Mouse (Mus musculus) CD8-positive naive resting alpha-beta T cell, adult 2 months (primary cell): Measurements from ENCODE around the gene Lgr6.
"Not testable (repeated sequence)": the region's sequence is repeated elsewhere in the genome, so short reads cannot be mapped to it uniquely, and the experiment has no call there.

Source experiments
- DNase-seq, 2 experiments: peaks; one replicate each; pipeline ENCODE4 v3.0.0; 2022; ENCODE audit warnings: low read depth in 2 of 2, low spot score in 2 of 2

The Lgr6 gene

DNA sequence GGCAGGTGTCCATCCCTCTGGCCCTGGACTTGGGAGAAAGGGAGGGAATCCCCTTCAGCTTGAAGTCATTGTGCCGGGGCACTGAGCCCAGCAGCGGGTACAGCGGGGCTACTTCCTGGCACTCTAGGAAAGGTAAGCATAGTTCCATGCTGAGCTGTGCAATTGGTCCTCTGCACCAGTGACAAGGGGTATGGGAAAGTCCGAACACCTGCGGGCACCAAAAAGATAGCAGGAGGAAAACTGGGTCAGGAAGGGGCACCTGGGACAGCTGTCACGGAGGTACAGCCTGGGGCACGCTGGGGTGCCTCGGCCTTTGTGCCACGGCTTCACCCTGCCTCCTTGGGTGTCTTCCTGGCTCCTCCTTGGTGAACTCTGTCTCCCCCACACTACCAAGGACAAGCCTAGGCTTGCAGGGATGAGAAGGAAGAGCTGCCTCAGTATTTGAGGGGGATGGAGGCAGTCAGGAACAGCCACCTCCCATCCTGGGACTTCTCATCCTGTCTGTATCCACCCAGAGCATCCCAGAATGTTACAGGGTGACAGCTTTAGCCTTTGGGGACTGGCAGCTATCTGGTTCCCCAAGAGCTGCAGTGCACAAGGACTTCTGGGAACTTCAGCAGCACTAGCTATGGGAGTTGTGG, 24.6 kb upstream of the Lgr6 start:
- no peak for DNase-seq

DNA sequence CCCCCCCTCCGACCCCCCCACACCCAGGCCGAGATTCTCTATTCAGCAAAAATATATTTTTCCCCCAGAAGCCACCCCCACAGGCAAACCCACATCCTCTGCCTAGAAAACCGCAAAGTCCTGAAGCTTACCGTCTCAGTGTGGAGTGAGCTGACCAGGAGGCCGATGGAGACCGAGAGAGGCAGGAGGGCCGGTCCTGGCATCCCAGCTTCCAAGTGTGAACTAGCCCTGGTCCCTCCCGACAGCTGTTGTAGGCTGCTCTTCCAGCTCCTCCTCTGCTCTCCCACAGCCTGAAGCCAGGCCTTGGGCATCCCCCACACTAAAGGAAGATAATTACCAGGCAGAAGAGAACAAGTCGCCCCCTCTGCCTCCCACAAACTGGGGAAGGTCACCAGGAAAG, 23.9 kb upstream of the Lgr6 start:
- DNase-seq, result no peak

DNA sequence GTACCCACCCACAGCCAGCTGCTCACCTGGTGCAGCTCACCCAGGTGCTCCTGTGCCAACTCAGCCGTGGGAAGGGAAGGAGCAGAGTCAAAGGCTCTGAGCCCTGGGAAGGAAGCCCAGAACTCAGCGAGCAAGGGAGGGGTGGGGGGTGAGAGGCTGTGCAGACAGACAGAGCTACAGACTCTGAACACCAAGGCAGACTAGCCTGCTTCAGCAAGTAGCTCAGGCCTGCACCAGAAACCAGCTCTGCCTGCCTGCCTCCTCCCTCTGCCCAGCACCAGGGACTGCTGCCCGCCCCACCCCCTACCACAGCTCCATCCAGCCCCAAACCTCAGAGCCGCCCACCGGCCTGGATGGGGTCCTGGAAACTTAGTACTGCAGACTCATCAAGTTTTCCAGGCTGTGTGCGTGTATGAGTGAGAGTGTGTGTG, 22.9 kb upstream of the Lgr6 start:
- DNase-seq, result no peak

DNA sequence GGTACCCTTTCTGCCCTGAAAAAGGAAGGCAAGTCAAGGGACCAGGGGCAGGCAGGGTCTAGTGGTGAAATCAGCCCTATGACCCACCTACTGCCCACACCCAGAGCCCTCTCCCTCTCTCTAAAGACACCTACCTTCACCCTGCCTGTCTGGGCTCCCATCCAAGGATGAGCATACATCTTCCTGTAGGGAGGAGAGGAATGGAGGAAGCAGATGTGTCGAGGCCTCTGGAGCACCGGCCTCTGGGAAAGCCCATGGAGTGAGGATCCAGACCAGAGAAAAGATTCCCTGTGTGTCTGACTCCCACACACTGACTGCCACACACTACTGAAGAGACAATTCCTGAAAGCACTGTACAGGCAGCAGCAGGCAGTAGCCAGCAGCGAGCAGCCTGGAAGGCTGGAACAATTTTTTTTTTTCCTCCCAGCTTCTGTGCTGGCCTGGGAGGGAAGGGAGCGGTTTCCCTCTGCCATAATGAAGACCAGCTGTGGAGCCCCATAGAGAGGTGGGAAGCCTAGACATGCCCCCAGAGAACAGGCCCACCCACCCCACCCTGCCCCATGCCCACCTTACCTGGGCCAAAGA, 21.5 kb upstream of the Lgr6 start:
- DNase-seq, result no peak

DNA sequence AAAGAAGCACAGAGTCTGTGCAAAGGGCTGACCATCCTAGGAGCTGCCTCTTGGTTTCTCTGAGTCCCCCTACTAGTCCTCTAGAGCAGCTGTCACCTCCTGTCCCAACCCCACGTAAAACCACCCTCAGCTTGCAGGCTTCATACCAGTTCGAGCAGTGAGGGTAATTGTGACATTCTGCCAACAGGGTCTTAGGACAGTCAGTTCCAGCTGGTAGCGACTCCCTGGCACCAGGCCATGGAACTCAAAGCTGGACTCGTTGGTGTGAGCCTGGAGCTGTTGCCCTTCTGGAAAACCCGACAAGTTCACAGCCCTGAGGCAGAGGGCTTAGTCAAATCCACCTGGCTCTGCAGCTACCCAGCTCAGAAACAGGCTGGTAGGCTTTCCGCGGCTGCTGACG, 20.9 kb upstream of the Lgr6 start:
- no peak for DNase-seq

DNA sequence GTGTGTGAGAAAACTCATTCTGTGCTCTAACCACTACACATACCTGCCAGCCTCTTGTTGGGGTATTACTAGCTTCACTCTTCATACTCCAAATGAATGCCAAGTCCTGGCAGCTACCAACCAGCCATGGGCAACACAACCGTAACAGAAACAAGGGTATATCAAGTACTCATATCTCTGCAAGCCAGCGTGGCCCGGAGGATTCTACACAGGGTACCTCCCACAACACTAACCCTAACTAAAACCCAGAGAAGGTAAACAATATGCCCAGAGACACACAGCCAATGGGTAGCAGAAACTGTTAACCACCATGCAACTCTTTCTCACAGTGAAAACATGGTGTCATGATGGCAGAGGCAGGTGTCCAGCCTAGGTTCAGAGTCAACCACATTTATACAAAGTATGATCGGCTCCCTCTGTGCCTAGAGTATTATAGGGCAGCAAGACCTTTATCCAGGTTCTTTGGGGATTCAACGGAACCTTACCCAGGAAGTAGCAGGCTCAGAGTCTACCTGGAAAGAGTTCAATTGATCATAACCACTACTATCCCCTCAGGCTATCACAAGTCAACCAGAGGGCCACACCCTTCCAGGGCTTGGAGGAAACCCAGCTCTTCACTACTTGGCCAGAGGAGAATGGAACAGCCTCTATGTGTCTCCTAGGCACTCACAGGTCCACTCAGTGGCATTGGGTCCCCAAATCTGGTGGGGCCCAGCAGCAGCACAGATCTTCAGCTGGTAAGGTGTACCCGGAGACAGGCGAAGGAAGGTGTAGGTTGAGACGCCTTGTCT, 19.7 kb upstream of the Lgr6 start:
- DNase-seq, result no peak

DNA sequence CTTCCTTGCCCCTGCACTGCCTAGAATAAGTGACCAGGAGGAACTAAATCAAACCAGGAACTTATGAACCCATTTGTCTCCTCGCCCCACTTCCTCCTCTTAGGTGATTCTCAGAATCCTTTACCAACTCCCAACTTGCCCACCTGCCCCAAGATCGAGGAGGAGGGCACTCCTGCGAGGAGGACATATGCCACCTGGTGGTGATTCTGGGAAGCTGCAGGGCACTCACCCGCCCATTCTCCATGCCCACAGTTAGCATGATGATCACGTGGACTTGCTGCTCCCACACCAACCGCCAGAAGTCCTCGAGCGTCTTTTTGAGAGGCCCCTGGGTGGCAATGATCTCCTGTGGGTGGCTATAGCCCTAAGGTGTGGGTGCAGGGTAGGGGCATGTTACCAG, 7.6 kb upstream of the Lgr6 start:
- peak; percentile 57 to 67 for DNase-seq

DNA sequence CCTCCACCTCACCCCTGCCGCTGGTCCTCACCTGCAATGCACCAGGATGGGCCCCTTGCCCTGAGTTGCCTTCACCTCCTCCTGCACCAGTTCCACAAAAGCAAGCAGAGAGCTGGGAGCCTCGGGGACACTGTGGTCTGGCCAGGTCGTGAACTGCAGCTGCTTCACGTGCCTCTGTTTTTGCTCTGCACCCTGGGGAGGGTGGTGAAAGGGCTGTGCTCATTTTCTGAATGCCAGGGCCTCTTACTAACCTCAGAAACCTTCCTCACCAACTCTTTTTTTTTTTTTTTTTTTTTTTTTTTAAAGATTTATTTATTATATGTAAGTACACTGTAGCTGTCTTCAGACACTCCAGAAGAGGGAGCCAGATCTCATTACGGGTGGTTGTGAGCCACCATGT, 6.2 kb upstream of the Lgr6 start:
- DNase-seq, result not testable (repeated sequence)

DNA sequence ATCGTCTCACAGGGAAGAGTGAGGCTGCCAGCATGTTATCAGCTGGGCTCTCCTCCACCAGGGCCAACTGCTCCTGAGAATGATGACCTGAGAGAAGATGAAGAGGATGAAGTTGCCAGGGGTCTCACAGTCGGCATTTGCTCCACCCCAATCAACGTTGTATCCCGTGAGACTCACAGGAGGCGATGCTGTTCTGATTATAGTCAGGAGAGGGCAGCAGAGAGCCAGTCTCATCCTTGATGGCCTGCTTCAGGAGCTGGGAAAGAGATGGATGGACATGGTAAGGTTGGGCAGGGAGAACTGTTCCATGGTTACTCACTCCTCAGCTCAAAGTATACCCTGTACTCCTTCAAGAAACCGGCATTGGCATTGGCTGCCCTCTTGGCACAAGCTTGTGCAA, 5.0 kb upstream of the Lgr6 start:
- DNase-seq, result peak; percentile 43 to 59

DNA sequence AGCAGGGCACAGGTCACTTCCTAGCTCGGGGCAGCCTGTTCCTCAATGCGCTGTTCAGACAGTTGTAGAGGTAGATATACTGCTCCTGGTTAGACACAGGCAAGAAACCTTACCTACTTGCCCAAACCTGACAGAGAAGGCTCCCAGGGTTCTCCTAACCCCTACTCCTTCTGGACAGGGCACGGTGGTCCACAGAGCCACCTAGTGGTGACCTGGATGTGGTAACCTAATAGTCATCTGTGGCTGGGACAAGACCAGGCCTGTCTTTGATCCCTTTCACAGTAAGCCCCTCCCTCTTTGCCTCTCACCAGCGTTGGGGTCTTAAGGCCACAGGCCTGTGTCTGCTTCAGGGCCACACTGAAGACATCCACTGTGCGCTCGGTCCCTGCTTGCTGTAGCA, 3.5 kb upstream of the Lgr6 start:
- no peak for DNase-seq

DNA sequence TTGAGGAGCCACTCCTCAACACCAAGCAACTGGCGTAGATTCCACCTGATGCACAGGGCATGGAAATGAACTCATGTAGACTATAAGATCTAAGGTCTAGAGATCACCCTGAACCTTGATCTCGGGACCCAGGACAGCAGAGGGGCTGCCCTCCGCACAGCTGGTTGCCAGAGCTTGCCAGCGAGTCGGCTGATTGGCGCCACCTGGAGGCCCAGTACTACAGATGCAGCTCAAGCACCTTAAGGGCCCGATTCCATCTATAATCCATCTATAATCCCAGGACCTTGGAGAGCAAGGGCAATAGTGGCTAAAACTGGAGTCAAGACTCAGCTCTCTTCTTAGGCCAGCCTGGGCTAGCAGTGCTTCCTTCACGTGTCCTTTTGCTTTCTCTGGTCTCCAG, 875 bp upstream of the Lgr6 start:
- peak; percentile 58 to 68 for DNase-seq

DNA sequence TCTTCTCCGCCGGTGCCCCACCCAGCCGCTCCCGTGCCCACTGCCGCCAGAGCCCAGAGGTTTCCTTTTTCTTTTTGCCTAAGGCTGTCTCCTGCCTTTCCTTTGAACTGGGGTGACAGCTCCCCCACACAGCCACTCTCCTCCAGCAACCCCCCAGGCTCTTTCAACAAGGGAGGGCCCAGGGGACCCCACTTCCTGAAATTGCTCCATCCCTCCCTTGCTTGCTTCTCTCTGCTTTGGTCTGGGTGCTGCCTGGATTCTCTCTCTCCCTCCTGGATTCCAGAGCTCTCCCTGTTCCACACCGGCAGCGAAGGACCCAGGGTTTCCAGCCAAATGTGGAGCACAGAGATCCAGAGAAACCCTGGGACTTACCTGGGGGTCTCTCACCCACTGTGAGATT, 4.7 kb downstream of the Lgr6 start:
- no peak for DNase-seq

DNA sequence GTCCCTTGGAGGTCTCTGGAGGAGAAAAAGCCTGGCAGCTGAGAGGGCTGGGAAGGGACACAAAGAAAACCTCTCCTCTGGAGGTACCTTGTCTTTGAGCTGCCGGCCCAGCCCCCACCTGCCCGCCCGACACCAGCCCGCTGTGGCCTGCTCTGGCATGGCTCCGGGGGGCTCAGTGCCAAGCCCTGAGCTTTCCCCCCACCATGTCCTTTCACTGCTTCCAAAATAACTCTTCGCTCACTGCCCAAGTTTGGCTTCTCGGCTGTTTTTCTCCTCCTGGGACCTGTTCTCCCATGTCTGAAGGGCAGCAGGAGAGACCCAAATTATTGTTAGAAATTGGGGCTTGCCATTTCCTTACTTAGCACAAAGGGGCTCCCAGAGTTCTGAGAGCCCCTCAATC, 6.6 kb downstream of the Lgr6 start:
- no peak for DNase-seq

DNA sequence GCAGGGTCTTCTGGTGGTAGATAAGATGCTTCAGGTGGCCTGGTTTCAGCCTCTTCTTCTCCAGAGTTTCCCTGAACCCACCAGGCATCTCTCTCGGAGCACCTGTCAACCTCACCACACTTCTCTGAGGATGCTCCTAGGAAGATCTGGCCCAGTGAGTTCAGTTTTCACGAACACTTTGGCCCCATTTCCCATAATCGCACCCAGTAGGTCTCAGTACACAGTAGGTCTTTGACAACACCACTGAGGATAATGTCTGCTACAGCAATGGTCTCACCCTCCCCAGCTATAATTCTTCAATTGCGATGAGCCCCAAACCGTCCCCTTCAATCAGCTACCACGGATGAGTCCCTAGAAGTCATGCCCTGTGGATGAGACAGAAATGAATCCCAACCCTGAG, 7.6 kb downstream of the Lgr6 start:
- no peak for DNase-seq

DNA sequence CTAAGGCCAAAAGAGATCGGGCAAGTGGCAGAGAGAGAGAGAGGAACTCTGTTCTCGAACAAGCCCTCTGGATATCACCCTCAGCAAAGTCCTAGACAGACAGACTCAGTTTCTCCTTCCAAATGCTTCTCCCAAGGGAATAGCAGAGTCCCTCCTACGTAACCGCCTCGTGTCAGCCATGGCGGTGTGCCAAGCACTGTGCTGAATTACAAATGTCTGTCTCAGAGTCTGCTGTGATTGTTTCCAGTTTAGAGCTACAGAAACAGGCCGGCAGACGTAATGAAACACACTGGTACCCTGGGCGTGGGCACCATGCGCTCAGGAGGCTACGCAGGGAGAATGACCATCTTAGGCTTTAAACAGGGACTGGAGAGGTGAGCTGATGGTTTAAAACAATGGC, 8.8 kb downstream of the Lgr6 start:
- no peak for DNase-seq

DNA sequence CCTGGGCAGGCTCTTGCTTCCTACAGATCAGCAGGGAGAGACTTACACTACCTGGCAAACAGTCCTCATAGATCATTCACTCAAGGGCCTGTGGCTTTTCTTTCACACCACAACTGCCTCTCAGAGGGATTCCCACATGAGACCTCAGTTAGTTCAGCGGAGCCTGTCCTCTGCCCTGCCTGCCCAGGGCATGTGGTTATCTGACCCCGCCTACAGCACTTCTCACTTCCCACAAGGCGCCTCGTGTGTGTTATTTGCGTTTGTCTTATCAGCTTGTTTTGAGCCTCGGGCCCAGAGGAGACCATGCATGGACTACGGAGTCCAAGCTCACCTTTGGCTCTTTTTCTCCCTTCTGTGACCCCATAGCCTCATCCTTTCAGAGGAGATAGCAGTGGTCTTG, 9.9 kb downstream of the Lgr6 start:
- DNase-seq, result no peak

DNA sequence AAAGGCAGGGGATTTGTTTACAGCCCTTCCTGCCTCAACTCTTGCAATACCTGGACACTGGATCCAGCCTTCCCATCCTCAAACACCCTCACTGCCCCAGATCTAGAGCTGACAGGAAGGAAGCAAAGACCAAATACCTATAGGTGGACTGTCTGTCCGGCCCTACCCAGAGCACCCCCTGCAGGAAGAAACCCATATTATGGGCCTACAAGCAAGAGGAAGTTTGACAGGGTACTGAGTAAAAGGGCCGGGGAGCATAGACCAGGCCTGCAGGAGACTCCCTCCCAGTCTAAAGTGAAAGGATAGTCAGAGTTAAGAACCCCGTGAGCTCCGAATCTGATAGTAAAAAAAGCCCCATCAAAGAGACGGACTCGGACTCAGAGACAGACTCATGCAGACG, 10.4 kb downstream of the Lgr6 start:
- no peak for DNase-seq

DNA sequence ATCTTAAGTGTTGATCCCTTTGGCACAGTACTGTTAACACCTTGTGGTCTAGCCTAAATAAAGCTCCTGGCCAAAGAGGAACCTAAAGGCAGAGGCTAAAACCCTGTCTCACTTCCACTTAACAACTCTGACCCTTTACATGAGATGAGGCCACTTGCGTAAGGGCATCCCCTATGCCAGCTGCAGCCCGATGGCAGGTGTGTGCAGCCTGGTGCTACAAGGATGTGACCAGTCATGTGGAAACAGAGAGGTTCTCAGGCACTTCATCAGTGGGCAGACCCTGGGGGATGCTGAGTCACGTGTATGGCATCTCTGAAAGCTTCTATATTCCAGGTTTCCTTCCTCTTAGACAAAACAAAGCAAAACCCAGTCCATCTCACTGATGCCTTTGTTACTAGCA, 14.2 kb downstream of the Lgr6 start:
- DNase-seq, result no peak

DNA sequence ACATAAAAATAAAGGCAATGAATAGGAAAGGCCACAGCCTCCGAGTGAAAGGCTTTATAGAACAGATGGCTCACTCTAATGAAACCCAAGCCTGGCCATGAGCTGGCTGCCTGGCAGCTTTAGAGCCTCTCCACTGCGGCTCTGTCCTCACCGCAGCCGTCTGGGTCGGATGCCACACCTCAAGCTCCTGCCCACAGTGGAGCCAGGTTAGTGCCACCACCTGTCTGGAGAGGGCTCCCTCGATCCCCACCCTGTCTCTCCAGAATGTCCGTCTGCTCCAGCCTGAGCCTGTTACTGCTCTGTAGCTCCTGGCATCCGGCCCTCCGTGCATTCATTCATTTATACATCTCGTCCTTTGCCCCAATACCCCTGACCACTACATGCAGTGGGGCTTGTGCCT, 15.4 kb downstream of the Lgr6 start:
- no peak for DNase-seq

DNA sequence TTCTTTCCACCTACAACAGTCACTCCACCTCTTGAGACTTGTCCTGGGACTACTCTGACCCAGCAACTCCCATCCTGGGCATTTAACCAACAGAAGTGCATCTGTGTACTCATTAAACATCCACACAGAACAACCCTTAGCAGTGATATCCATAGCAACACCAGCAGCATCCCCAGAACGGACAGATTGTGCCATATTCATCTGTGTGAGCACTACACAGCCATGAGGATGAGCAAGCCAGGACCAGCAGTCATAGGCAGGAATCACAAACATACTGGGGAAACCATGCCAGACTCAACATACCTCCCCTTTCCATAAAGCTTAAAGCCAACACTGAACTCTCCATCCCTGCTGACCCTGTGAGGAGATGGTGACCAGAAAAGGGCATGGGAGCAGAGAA, 17.7 kb downstream of the Lgr6 start:
- no peak for DNase-seq

DNA sequence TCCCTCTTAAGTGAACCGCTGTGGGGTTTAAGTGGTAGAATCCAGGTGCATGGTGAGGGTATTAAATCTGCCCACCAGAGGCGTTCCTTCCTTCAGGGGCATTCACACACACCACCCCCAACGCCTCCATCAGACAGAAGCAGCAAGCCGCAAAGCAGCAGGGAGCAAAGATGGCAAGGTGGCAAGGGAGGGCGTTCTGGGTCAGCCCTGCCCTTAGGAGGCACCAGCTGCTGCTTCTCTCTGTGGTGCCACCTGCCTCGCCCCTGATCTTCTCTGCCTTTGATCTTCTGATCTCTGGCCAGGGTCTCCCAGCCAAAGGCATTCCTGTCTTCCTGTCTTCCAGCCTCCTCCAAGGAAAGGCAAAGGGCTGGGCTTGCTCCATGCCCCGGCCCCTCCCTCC, 19.1 kb downstream of the Lgr6 start:
- DNase-seq, result no peak

DNA sequence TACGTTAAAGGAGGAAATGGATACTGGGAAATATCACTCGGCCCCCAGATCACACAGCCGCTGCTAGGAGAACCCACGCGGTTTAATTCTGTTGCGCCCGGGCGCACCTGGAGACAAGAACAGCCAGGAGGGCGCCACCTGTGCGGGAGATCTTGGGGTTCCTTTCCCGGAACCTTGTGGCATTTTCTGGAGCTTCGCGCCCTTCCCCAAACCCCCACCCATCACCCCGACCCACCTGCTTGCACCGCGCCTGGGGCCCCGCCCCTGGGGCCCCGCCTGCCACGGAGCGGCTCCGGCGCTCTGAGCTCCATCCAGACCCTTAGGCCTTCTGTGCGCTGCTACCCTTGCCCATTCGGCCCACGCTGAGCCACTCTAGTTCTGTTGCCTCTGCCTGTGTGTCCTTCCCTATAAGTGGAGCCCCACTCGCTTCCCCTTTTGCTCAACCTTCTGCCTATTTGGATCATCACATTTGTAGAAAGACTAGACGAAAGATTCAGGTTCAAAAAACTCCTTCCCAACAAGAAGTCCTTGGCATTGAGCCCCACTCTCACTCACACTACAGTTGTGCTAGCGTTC, 19.7 kb downstream of the Lgr6 start:
- no peak for DNase-seq
